Mouse (Mus musculus): Measurements from ENCODE around the gene Sorcs3. TPM values are rescaled to one million over a fixed set of nuclear protein-coding genes. Genes with fewer than 3 reads are reported as not detected.
A peak's percentile ranks its signal among the peaks of the same experiment; 100 is the strongest.

Sorcs3 gene
- polyA plus RNA-seq, 1 experiment from 2014 or later = 16.3 TPM

DNA sequence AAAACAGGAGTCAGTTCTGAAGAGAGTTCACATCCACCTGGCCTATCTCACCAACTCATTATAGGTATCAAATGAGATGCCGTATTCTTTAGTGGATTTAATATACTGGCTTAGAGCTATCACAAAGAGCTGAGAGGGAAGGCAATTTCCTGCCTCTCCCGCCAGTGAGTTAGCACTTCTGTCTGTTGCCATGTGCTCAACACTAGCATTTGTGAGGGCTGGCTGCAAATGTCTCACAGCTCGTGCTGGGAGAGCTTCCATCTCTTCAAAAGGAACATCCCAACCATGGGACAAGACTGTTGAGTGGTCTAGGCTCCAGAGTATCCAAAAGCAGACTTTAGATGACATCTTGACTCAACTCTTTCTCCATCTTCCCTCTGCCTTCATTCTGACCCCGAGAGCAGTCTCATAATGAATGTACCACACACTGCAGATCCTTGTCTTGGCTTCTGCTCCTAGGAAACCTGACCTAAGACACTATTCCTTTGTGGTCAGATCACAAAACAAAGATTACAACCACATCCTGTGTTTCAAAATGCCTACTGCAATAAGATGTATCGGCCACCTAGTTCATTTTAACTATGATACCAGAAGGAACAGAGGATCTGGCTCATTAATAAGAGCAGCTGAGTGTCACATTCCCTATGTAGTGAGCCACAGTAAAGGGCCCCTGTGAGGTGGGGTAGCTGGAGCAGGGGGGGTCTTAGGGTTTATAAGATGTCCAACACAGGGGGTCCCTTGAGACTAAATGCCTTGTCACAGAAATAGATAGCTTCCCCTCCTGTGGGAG lies 614.9 kb downstream of the Sorcs3 start:
- Histone ChIP-seq H3K4me1 (replicated peaks) (no peaks in the 10 kb centered on the region), H3K9ac (no peak overlapping the region), H3K27me3 (no peaks in the 10 kb centered on the region), H3K36me3 (no peaks in the 10 kb centered on the region), H3K4me3 (no peak overlapping the region), H3K4me2 (no peak overlapping the region), H3K27ac (replicated peaks) (no peak overlapping the region), H3K9me3 (no peaks in the 10 kb centered on the region)
- 70% methylated on average over 5 of the region's 5 CpGs for WGBS
- ATAC-seq (ENCODE audit: low FRiP score, low read depth) = no peak

DNA sequence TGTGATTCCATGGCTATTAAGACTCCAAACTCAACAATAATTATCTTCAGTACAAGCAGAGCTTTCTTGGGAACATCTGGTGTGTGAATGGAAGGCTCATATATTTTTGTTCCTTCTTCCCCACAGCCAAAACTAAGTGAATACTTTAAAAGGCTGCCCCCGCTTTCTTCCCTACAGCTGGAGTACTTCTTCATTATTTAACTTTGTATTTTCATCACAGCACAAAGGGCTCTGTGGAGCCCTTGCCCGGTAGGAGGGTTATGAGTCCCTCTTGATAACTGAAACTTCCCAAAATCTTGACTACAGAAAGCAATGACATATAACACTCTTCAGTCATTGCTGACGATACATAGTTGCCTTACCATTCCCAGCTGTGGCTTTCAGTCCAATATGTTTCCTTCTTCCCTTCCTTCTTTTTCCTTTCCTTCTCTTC lies 615.5 kb downstream of the Sorcs3 start:
- no peak overlapping the region for H3K9ac ChIP-seq
- no peaks in the 10 kb centered on the region for H3K27me3 ChIP-seq
- no peak overlapping the region for H3K4me3 ChIP-seq
- no peak overlapping the region for H3K4me2 ChIP-seq
- H3K27ac ChIP-seq (replicated peaks) = no peak overlapping the region
- H3K9me3 ChIP-seq = 0 out of 2 replicates have a peak, but pooled peaks cover 6% of the 10 kb centered on the region
- H3K4me1 ChIP-seq (replicated peaks) = no peaks in the 10 kb centered on the region
- no peaks in the 10 kb centered on the region for H3K36me3 ChIP-seq
- 65% methylated on average over 3 of the region's 3 CpGs for WGBS
- ATAC-seq (ENCODE audit: low FRiP score, low read depth) = no peak

DNA sequence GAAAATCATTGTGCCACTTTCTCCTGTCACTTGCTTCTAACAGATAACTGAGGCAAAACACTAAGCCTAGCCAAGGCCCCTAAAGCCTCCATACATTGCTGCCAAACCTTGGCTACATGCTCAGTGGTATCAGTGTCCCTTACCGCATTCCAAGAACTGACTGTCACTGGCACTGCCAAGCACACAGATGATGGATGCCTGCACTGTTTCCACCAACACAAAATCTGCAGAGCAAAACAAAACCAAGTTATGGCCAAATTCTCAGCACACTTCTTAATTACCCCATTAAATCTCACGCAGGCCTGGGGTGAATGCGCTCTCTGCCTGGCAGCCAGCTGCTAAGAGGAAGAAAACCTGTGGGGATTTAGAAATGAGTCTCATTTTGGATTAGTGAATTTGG lies 628.5 kb downstream of the Sorcs3 start:
- H3K27ac ChIP-seq (replicated peaks) = no peak overlapping the region
- no peaks in the 10 kb centered on the region for H3K9me3 ChIP-seq
- H3K9ac ChIP-seq = no peak overlapping the region
- H3K4me2 ChIP-seq = no peak overlapping the region
- H3K36me3 ChIP-seq = no peaks in the 10 kb centered on the region
- no peak overlapping the region for H3K4me3 ChIP-seq
- no peaks in the 10 kb centered on the region for H3K27me3 ChIP-seq
- no peaks in the 10 kb centered on the region; the same call in 1 of the 2 replicates for H3K4me1 ChIP-seq (replicated peaks)
- WGBS = 46% methylated on average over 3 of the region's 3 CpGs
- ATAC-seq (ENCODE audit: low FRiP score, low read depth) = peak; percentile 71; the same call in 1 of the 2 replicates

DNA sequence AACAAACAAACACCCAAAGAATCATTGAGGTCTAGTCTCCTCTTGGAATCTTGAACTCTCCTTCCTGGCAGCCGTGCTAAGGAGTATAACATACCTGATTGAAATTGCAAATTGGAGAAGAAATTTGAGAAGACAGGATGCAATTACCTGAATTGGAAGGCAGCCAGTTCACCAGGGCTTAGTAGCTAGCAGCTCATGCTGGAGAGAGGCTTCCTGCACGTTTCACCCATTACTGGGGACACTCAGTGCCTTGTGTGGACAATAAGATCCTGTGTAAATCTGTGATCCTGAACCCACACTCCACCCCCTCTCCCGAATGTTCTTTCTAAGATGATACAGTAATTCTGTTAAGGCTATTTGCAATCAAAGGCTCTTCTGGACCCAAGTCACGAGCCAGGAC lies 633.6 kb downstream of the Sorcs3 start:
- Histone ChIP-seq H3K4me1 (replicated peaks) (no peaks in the 10 kb centered on the region), H3K4me2 (no peak overlapping the region), H3K4me3 (no peak overlapping the region), H3K27me3 (no peaks in the 10 kb centered on the region), H3K27ac (replicated peaks) (no peak overlapping the region), H3K36me3 (no peaks in the 10 kb centered on the region), H3K9me3 (no peaks in the 10 kb centered on the region), H3K9ac (no peak overlapping the region)
- WGBS = 77% methylated on average over 4 of the region's 4 CpGs
- ATAC-seq (ENCODE audit: low FRiP score, low read depth) = no peak

DNA sequence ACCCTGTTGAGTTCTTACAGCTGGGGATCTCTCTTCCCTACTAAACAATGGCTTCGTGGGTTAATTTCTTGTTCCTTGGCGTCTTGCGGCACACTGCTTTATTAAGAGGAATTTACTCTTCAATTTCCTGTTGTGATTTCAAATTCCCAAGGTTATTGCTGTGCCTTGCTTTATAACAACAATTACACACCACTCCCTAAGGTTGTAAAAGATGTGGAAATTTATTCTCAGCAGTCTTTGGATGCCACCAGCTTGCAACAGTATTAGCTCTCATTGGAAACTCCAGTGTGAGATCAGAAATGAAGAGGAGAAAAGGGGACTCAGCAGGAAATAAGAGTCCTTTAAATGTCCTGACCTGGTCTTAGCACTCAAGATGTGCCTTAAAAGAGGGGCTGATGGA lies 641.9 kb downstream of the Sorcs3 start:
- H3K27ac ChIP-seq (replicated peaks) = no peak overlapping the region
- ATAC-seq (ENCODE audit: low FRiP score, low read depth) = no peak
- H3K9me3 ChIP-seq = no peaks in the 10 kb centered on the region
- no peaks in the 10 kb centered on the region for H3K36me3 ChIP-seq
- no peaks in the 10 kb centered on the region for H3K27me3 ChIP-seq
- no peak overlapping the region for H3K9ac ChIP-seq
- WGBS = 73% methylated on average over 3 of the region's 3 CpGs
- no peaks in the 10 kb centered on the region for H3K4me1 ChIP-seq (replicated peaks)
- H3K4me2 ChIP-seq = no peak overlapping the region
- no peak overlapping the region for H3K4me3 ChIP-seq

DNA sequence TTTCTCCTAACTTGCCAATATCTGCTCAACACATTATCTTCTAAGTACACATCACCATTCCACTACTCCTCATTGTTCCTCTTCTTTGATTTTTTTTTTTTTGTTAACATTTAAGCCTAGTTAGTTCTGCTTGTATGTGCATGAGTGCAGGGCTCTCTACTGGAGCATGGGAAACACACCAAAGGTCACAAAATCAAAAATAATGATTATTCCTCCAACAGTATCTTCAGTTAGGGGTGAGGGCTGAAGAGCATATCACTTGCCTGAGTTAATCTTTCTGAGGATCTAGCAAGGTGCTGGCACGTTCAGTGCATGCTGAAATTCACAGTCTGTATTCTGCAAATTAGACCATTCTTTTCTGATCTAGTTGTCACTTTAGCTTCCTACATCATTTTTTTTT lies 644.6 kb downstream of the Sorcs3 start:
- Histone ChIP-seq H3K9me3 (no peaks in the 10 kb centered on the region), H3K9ac (no peak overlapping the region), H3K4me3 (no peak overlapping the region), H3K27ac (replicated peaks) (no peak overlapping the region), H3K27me3 (no peaks in the 10 kb centered on the region), H3K36me3 (no peaks in the 10 kb centered on the region), H3K4me2 (no peak overlapping the region), H3K4me1 (replicated peaks) (no peaks in the 10 kb centered on the region)
- WGBS = 83% methylated on average over 1 of the region's 1 CpGs
- no peak for ATAC-seq (ENCODE audit: low FRiP score, low read depth)

All from hindbrain, embryonic 15.5 days (tissue).